Mouse (Mus musculus): ENCODE measurements around the gene Sar1b. TPM values are rescaled to one million over a fixed set of nuclear protein-coding genes. Genes with fewer than 3 reads are reported as not detected.

The Sar1b gene
- total RNA-seq, 2 experiments from 2014 or later, result 64.5 to 65.9 TPM

- DNase-seq (ENCODE audit: low spot score in 2 of 2), result no peak
These were observed 60.7 kb downstream of the Sar1b start for GRCm38 (mm10) chr11:51823963-51824753.

- DNase-seq (ENCODE audit: low spot score in 2 of 2), result no peak
These were observed 61.5 kb downstream of the Sar1b start for GRCm38 (mm10) chr11:51824867-51825424.

DNA sequence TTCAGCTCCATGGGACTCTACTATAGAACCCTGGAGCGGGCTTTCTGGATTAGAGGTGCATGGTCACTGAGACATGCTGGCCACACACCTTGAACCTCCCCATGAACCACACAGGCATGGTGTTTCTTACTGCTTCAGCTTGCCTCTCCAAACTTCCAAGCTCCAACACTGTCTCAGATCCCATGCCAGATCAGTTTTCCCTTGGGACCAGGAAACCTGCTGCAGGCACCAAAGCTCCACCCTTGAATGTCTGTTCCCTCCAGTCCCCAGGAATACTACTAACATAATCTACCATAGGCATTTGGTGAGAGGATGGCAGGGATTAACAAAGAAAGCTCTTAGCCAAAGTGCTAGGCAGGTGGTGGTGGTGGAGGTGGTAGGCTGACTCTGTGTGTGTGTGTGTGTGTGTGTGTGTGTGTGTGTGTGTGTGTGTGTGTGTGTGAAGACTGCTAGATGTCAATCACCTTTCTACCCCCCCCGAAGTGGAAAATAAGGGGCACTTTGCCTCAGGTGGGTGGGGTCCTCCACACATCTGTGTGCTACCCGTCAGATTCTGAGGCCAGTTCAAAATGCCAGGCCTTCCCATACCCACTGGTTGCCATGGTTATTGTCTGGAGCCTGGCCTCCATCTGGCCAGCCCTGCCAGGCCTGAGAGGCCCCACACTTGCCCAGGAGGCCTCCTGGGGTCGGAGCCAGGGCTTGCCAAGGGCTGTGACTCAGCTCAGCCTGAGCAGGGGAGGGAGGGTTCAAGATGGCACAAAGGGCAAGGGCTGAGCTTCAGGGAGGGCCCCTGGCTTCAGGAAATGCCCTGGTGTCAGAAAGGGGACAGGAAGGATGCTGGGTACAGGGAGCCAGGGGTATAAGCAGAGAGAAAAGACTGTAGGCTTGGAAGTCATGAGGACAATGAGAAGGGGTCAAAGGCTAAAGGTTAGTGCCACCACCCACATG, 68.7 kb downstream of the Sar1b start:
- DNase-seq (ENCODE audit: low spot score in 2 of 2), result no peak

GRCm38 (mm10) chr11:51832992-51833391, 69.5 kb downstream of the Sar1b start:
- no peak for DNase-seq (ENCODE audit: low spot score in 2 of 2)

- no peak for DNase-seq (ENCODE audit: low spot score in 2 of 2)
These were observed 70.0 kb downstream of the Sar1b start for GRCm38 (mm10) chr11:51833393-51834066.

- DNase-seq (ENCODE audit: low spot score in 2 of 2), result no peak
These were observed 70.6 kb downstream of the Sar1b start for GRCm38 (mm10) chr11:51834067-51834411.

DNA sequence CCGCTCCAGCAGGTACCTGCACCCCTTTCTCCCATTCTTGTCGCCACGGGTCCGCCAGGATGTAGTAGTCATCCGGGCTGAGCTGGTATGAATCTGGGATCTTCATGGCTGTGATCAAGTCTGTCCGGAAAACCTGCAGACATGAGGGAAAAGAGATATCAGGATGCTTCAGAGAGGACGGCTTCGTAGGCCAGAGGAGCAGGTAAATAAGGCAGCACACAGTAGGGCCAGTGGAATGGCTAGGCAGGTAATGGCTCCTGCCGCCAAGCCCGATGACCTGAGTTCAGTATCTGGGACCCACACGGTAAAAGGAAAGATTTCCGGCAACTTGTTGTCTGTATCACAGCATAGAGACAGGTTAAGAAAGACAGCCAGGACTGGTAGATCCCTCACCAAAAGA, 72.1 kb downstream of the Sar1b start:
- DNase-seq (ENCODE audit: low spot score in 2 of 2), result no peak

GRCm38 (mm10) chr11:51836506-51836905, 73.0 kb downstream of the Sar1b start:
- no peak for DNase-seq (ENCODE audit: low spot score in 2 of 2)

DNA sequence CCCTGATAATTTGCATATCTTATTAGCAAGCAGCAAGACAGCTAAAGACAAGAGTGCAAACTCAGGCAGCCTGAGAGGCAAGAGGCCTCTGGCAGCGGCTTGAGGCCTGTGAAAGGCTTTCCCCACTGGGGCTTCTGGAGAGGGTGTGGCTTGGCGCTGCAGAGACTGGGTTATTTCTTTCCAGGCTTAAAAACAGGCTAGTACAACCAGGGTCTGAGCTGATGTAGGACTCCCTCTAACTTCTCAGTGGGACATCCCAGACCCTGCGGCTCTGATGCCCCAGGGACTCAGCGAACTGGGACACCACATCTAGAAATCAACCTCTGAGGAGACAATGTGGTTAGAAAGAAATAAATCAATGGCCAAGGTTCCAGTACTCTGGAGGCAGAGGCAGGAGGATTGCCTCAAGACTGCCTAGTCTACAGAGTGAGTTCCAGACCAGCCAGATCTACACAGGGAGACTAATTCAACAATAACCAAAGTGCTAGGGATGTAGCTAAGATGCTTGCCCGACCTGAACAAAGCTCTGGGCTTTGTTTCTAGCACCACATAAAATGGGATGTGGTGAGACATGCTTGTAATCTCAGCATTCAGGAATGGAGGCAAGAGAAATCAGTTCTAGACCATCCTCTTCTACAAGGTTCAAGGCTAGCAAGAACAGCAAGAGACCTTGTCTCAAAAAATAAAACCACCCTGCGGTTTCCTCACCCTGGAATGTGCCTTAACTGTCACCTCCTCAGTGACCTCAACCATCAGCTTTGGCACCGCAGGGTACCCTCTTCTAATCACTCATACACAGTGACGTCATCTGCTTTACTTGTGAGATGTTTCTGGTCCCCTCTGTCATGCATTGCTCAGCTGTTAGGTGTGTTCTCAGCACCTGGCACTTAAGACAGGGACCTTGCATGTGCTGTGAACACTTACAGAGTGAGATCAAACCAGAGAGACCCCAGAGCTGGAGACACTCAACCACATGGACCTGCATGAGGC, 74.0 kb downstream of the Sar1b start:
- no peak for DNase-seq (ENCODE audit: low spot score in 2 of 2)

- DNase-seq (ENCODE audit: low spot score in 2 of 2), result no peak
These were observed 75.6 kb downstream of the Sar1b start for GRCm38 (mm10) chr11:51839106-51839505.

GRCm38 (mm10) chr11:51839973-51840372, 76.5 kb downstream of the Sar1b start:
- no peak for DNase-seq (ENCODE audit: low spot score in 2 of 2)

DNA sequence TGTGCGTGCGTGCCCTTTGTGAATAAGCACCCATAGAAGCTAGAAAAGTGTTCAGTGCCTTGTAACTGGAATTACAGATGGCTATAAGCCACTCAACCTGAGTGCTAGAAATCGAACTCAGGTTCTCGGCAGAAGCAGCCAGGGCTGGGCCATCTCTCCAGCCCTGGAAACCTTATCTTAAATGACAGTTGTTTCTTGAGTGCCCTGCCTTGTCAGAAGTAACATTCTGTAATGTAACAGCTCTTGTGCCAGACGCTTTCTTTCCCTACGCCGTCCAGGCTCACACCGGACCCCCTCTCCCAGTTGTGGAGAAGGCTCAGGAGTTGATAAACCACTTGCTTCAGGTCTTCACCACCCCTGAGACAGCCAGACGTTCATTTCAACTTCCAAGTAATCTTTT, 77.2 kb downstream of the Sar1b start:
- no peak for DNase-seq (ENCODE audit: low spot score in 2 of 2)

DNA sequence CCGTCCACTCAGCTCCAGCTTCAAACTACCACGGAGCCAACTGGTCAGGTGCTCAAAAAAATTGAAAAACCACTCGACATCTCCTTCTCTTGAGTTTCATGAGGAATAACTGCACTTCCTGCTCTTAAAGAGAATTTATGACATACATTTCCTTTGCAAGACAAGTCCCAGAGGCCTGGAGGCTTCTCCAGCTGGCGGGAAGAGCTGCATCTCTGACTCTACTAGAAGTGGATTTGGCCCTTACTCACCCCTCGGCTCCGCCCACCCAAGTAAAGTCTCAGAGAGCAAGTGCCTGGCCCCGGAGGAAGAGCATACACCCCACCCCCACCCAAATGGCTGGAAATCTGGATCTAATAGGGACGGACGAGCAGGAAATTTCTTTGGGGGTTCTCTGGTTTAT, 77.7 kb downstream of the Sar1b start:
- DNase-seq (ENCODE audit: low spot score in 2 of 2), result no peak

Other genes with a start within 250 kb of the Sar1b start
- gene Phykpl, start 178.9 kb upstream of the Sar1b start, total RNA-seq (2021), result 1 to 10 TPM; 5.4 to 6.5 TPM
- gene Hnrnpab, start 156.8 kb upstream of the Sar1b start, total RNA-seq (2021), result 100 to 1,000 TPM; 149 to 157 TPM
- 10 to 100 TPM; 41.5 to 46.1 TPM for gene Nhp2, start 144.0 kb upstream of the Sar1b start, total RNA-seq (2021)
- gene Rmnd5b, start 127.8 kb upstream of the Sar1b start, total RNA-seq (2021), result 10 to 100 TPM; 54.3 to 63.1 TPM
- gene N4bp3, start 112.8 kb upstream of the Sar1b start, total RNA-seq (2021), result 10 to 100 TPM; 14.5 to 18.4 TPM
- gene D930048N14Rik, start 112.7 kb upstream of the Sar1b start, total RNA-seq (2021), result 1 to 10 TPM; 1.4 to 1.9 TPM
- 10 to 100 TPM; 36.9 to 43.3 TPM for gene 0610009B22Rik, start 74.8 kb upstream of the Sar1b start, total RNA-seq (2021)
- 10 to 100 TPM; 17.8 to 19.4 TPM for gene Sec24a, start 53 bp upstream of the Sar1b start, total RNA-seq (2021)
- 10 to 100 TPM; 54.5 to 60.0 TPM for gene Jade2, start 94.0 kb downstream of the Sar1b start, total RNA-seq (2021)
- gene Cdkn2aipnl, start 204.0 kb downstream of the Sar1b start, total RNA-seq (2021), result 10 to 100 TPM; 40.6 to 44.1 TPM
- gene Ube2b, start 237.1 kb downstream of the Sar1b start, total RNA-seq (2021), result 100 to 1,000 TPM; 186 to 195 TPM
- gene Cdkl3, start 240.5 kb downstream of the Sar1b start, total RNA-seq (2021), result 10 to 100 TPM; 14.0 to 16.7 TPM

Measured in layer of hippocampus, adult 18-20 months (tissue).